Mouse (Mus musculus) myocyte (in vitro differentiated cells): Measurements from ENCODE around the gene Scrn3.

Source experiments
- CEBPB ChIP-seq: IDR thresholded peaks from 2 replicates; pipeline ENCODE4 v1.6.1; 2011; ENCODE audit warnings: mild to moderate bottlenecking, moderate library complexity; ENCODE audit not compliant: poor library complexity, insufficient read depth, severe bottlenecking
- E2F4 ChIP-seq: IDR thresholded peaks from one replicate; pipeline ENCODE4 v1.6.1; 2011; ENCODE audit warnings: mild to moderate bottlenecking, control low read depth, moderate library complexity; ENCODE audit not compliant: insufficient read depth
- MAX ChIP-seq: IDR thresholded peaks from one replicate; pipeline ENCODE4 v1.6.1; 2011; ENCODE audit warnings: low read depth, mild to moderate bottlenecking, control low read depth
- MYOD1 ChIP-seq, 3 experiments: IDR thresholded peaks; one replicate each; pipeline ENCODE4 v1.6.1; 2011; ENCODE audit warnings: control low read depth in 2 of 3, low read depth in 2 of 3, mild to moderate bottlenecking in 2 of 3, moderate library complexity in 1 of 3; ENCODE audit not compliant: insufficient read length in 2 of 3, control insufficient read depth in 1 of 3
- MYOG ChIP-seq, 3 experiments: IDR thresholded peaks; one replicate each; pipeline ENCODE4 v1.6.1; 2011; ENCODE audit warnings: control low read depth in 2 of 3, low read depth in 2 of 3, mild to moderate bottlenecking in 2 of 3; ENCODE audit not compliant: insufficient read length in 2 of 3, control insufficient read depth in 1 of 3, insufficient read depth in 1 of 3
- POLR2A ChIP-seq: IDR thresholded peaks from one replicate; pipeline ENCODE4 v1.6.1; 2011; ENCODE audit warnings: low read depth, mild to moderate bottlenecking, control low read depth, moderate library complexity; ENCODE audit not compliant: insufficient read length
- POLR2AphosphoS2 ChIP-seq: IDR thresholded peaks from one replicate; pipeline ENCODE4 v1.6.1; 2011; ENCODE audit warnings: low read depth, control low read depth; ENCODE audit not compliant: insufficient read length
- REST ChIP-seq: IDR thresholded peaks from one replicate; pipeline ENCODE4 v1.6.1; 2011; ENCODE audit warnings: mild to moderate bottlenecking, control low read depth, moderate library complexity; ENCODE audit not compliant: insufficient read depth, insufficient read length
- TCF12 ChIP-seq: IDR thresholded peaks from one replicate; pipeline ENCODE4 v1.6.1; 2011; ENCODE audit warnings: mild to moderate bottlenecking, control low read depth; ENCODE audit not compliant: poor library complexity, insufficient read depth, severe bottlenecking
- TCF3 ChIP-seq: IDR thresholded peaks from one replicate; pipeline ENCODE4 v1.6.1; 2011; ENCODE audit warnings: low read depth, control low read depth; ENCODE audit not compliant: insufficient read length
- USF1 ChIP-seq: IDR thresholded peaks from one replicate; pipeline ENCODE4 v1.6.1; 2011; ENCODE audit warnings: low read depth, mild to moderate bottlenecking, control low read depth, moderate library complexity

- TF ChIP-seq POLR2AphosphoS2 (no peak), TCF12 (no peak), POLR2A (no peak), MAX (no peak), E2F4 (no peak), CEBPB (no peak), MYOG (IDR thresholded peaks at IDR 0.05; ENCODE audit: control insufficient read depth in 1 of 3, insufficient read depth in 1 of 3, insufficient read length in 2 of 3, low read depth in 2 of 3) (no peak), USF1 (no peak), REST (no peak), TCF3 (no peak), MYOD1 (IDR thresholded peaks at IDR 0.05; ENCODE audit: control insufficient read depth in 1 of 3, insufficient read length in 2 of 3, low read depth in 2 of 3) (no peak)
Measured at GRCm38 (mm10) chr2:73285630-73286029, 26.8 kb upstream of the Scrn3 start.
